Mouse (Mus musculus): ENCODE data around the gene Cxcl2. TPM values are rescaled to one million over a fixed set of nuclear protein-coding genes. Genes with fewer than 3 reads are reported as not detected.
A peak's percentile ranks its signal among the peaks of the same experiment; 100 is the strongest.

Gene Cxcl2
- polyA plus RNA-seq, 1 experiment from 2014 or later: not detected

- Histone ChIP-seq H3K9ac (no peak overlapping the region), H3K27ac (replicated peaks) (no peak overlapping the region), H3K27me3 (replicated peaks) (no peaks in the 10 kb centered on the region), H3K36me3 (no peaks in the 10 kb centered on the region), H3K4me1 (peaks cover 19% of the 10 kb centered on the region), H3K9me3 (no peaks in the 10 kb centered on the region), H3K4me3 (no peak overlapping the region), H3K4me2 (no peak overlapping the region)
- 60% methylated on average over 3 of the region's 3 CpGs for WGBS
- ATAC-seq (ENCODE audit: extremely low read depth, insufficient number of reproducible peaks, low FRiP score, low TSS enrichment): no peak
Measured at GRCm38 (mm10) chr5:90879307-90880014, 24.2 kb upstream of the Cxcl2 start.

DNA sequence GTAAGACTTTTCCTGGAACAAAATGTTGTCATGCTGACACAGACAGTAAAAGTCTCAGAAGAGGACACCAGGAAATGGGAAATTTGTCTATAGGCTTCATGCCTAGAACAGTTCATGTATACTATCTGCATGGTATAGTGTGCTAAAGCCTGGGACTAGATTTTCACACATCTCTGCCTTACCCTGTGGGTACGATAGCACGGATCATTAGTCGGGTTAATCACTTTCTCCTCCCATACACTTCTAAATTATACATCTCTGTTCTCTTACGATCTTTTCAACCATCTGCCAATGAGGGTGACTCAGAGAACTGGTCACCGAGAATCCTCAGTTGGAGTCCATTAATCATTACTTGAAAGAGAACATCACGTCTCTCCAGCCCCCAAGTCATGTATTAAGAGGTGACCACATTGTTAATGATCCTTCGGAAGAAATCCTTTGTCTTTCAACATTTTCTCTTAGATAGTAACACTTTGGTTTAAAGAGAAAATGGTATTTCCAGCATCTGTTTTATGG lies 23.3 kb upstream of the Cxcl2 start:
- H3K27me3 ChIP-seq (replicated peaks): no peaks in the 10 kb centered on the region
- H3K9ac ChIP-seq: no peak overlapping the region
- WGBS: 91% methylated on average over 7 of the region's 7 CpGs
- H3K4me1 ChIP-seq: peaks cover 27% of the 10 kb centered on the region
- H3K36me3 ChIP-seq: no peaks in the 10 kb centered on the region
- H3K27ac ChIP-seq (replicated peaks): no peak overlapping the region
- no peaks in the 10 kb centered on the region for H3K9me3 ChIP-seq
- H3K4me2 ChIP-seq: no peak overlapping the region
- ATAC-seq (ENCODE audit: extremely low read depth, insufficient number of reproducible peaks, low FRiP score, low TSS enrichment): no peak
- H3K4me3 ChIP-seq: no peak overlapping the region

DNA sequence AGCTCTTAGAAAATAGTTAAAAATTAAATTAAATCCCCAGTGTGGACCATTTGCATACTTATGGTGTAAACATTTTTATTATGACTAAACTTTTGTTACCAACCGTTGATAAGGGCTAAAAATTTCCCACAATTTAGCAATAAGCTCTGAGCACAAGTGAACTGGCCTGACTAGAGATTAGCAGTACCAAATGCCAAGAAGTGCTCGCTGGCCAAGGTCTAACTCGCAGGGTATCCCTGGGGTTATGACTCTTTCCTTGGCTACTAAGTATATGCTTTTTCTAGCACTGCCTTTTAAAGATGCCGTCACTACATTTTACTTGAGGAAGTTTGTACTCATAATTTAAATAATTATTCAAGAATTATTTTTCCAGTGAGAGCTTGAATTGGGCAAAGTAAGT lies 22.6 kb upstream of the Cxcl2 start:
- Histone ChIP-seq H3K4me3 (no peak overlapping the region), H3K27me3 (replicated peaks) (no peaks in the 10 kb centered on the region), H3K36me3 (no peaks in the 10 kb centered on the region), H3K4me1 (peaks cover 24% of the 10 kb centered on the region), H3K9me3 (no peaks in the 10 kb centered on the region), H3K4me2 (no peak overlapping the region), H3K9ac (no peak overlapping the region), H3K27ac (replicated peaks) (no peak overlapping the region)
- no peak for ATAC-seq (ENCODE audit: extremely low read depth, insufficient number of reproducible peaks, low FRiP score, low TSS enrichment)
- WGBS: 73% methylated on average over 4 of the region's 4 CpGs

DNA sequence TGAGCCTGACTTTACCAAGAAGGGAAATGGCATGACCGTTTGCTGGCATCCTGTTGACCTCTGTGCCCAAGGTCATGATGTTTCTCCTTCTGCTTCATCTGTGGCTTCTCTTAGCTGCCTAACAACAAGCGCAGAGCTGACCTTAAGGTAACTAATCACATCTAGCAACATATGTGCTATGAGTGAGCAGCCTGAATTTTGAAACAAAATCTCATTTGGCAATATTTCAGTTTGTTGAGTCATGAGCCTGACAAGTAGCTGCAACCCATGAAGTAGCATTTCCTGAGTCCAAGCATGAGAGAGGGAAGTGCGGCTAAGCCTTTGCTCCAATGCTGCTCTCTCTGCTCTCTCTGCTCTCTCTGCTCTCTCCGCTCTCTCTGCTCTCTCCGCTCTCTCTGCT lies 22.0 kb upstream of the Cxcl2 start:
- Histone ChIP-seq H3K9me3 (no peaks in the 10 kb centered on the region), H3K27ac (replicated peaks) (no peak overlapping the region), H3K4me3 (no peak overlapping the region), H3K4me1 (peaks cover 17% of the 10 kb centered on the region), H3K36me3 (no peaks in the 10 kb centered on the region), H3K4me2 (no peak overlapping the region), H3K9ac (no peak overlapping the region), H3K27me3 (replicated peaks) (no peaks in the 10 kb centered on the region)
- WGBS: 93% methylated on average over 5 of the region's 5 CpGs
- no peak for ATAC-seq (ENCODE audit: extremely low read depth, insufficient number of reproducible peaks, low FRiP score, low TSS enrichment)

DNA sequence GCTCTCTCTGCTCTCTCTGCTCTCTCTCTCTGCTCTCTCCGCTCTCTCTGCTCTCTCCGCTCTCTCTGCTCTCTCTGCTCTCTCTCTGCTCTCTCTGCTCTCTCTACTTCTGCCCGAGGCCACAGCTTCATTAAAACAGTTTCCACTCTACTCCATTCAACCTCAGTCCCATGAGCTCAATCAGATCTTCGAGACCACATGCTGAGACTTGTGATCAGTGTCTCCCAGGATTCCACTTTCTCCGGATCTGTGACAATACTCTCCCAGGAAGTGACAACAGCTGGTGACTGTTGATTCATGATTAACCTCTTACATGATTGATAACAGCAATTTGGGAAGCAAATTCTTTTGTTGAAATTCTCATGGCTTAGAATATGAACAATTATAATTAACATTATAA lies 21.5 kb upstream of the Cxcl2 start:
- Histone ChIP-seq H3K4me1 (peaks cover 12% of the 10 kb centered on the region), H3K4me2 (no peak overlapping the region), H3K27ac (replicated peaks) (no peak overlapping the region), H3K4me3 (no peak overlapping the region), H3K9me3 (no peaks in the 10 kb centered on the region), H3K27me3 (replicated peaks) (no peaks in the 10 kb centered on the region), H3K36me3 (no peaks in the 10 kb centered on the region), H3K9ac (no peak overlapping the region)
- no peak for ATAC-seq (ENCODE audit: extremely low read depth, insufficient number of reproducible peaks, low FRiP score, low TSS enrichment)
- WGBS: 82% methylated on average over 5 of the region's 5 CpGs

DNA sequence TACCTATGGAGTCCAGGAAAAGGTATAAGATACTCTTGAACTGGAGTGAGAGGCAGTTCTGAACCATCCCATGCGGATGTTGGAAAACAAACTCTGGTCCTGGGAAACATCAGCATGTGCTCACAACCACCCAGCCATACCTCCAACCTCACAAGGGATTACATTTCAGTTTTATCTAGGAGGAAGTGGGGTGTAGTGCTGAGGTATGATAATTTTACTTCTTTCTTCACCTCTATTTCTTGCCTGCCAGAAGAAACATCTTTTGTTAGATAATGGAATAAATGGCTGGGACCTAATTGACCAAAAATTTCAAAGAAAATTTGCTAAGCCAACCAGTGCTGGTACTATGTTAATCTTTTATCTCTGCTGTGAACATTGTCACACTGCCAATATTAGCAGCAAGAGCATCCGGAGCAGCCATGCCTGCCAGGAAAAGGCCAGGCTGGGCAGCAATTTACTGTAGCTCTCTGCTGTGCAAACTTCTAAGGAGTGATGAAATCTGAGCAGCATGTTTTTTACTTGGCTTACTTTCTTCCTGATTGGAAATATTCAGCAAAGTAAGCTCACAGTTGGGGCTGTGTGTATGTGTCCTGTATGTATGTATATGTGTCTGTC lies 18.9 kb upstream of the Cxcl2 start:
- Histone ChIP-seq H3K27me3 (replicated peaks) (peaks cover 3% of the 10 kb centered on the region; the same call in 1 of the 2 replicates), H3K4me2 (no peak overlapping the region), H3K27ac (replicated peaks) (0 out of 2 replicates have a peak overlapping the region, but pooled peaks have one; percentile 5), H3K9ac (no peak overlapping the region), H3K4me3 (no peak overlapping the region), H3K36me3 (no peaks in the 10 kb centered on the region), H3K9me3 (no peaks in the 10 kb centered on the region), H3K4me1 (peaks cover 18% of the 10 kb centered on the region)
- WGBS: 29% methylated on average over 2 of the region's 2 CpGs
- ATAC-seq (ENCODE audit: extremely low read depth, insufficient number of reproducible peaks, low FRiP score, low TSS enrichment): no peak

DNA sequence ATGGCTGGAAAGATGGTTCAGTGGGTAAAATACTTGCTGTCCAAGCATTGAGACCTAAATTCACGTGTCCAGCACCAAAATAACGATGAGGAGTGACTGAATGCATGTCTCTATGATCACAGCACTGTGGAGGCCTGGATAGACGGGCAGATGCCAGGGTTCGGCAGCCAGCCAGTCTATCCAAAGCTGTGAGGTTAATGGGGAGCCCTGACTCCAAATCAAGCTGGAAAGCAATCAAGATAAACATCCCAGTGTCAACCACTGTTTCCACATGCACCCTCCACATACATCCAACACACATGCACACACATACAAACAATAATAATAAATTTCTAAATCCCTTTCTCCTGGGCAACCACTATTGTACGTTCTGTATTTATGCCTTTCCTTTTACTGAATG lies 15.0 kb upstream of the Cxcl2 start:
- no peak for ATAC-seq (ENCODE audit: extremely low read depth, insufficient number of reproducible peaks, low FRiP score, low TSS enrichment)
- H3K4me3 ChIP-seq: no peak overlapping the region

DNA sequence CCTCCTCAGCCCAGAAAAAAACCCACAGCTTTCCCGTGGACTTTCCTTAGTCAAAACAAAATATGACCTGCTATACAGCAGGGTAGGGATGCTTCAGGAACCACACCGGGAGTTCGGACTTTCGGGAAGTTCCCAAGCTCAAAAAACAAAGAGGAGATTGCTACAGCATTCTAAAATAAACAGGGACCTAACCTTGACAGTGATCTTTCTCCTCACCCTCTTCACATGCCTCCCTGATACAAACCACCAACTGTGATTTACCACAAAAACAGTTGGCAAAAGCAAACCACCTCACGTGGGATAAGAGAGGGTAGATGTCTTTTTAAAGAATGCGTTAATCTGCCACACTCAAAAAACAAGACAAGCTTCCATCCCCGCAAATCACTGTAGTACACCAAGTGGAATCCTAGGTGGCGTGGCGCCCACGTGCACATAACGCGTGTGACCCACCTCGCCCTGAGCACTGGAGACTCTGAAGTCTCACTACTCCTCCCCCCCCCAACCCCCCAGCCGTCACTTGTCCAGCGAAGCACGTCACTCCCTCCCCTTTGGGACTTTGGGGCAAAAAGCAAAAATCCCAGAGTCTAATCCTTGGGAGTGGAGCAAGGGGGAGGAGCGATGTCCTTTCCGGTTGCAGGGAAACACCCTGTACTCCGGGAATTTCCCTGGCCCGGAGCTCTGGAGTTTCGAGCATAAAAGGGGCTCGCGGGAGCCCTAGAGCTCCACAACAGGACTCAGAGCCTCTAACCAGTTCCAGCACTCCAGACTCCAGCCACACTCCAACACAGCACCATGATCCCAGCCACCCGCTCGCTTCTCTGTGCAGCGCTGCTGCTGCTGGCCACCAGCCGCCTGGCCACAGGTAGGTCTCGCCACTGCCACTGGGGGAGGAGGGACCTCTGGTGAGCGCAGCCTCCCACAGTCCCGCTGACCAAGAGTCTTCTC lies 12.9 kb upstream of the Cxcl2 start, which contains the start of gene Cxcl1:
Gene Cxcl1, plus strand, starts transcription at position 723 of the 945 bp plus-strand sequence.
- peaks cover 6% of the 10 kb centered on the region; the same call in 1 of the 2 replicates for H3K27me3 ChIP-seq (replicated peaks)
- 8% methylated on average over 30 of the region's 30 CpGs for WGBS
- H3K4me3 ChIP-seq: peak within 1 kb of the TSS; percentile 60
- no peaks in the 10 kb centered on the region for H3K36me3 ChIP-seq
- H3K9ac ChIP-seq: peak within 1 kb of the TSS; percentile 81
- no peaks in the 10 kb centered on the region for H3K9me3 ChIP-seq
- H3K4me1 ChIP-seq: peaks cover 16% of the 10 kb centered on the region
- H3K27ac ChIP-seq (replicated peaks): no peak within 1 kb of the TSS
- H3K4me2 ChIP-seq: peak within 1 kb of the TSS; percentile 85
- no peak for ATAC-seq (ENCODE audit: extremely low read depth, insufficient number of reproducible peaks, low FRiP score, low TSS enrichment)

More for the DNA sequence above, 15.0 kb upstream of the Cxcl2 start:
- WGBS: 74% methylated on average over 5 of the region's 5 CpGs
- H3K27me3 ChIP-seq (replicated peaks): peaks cover 6% of the 10 kb centered on the region; the same call in 1 of the 2 replicates
- no peak overlapping the region for H3K27ac ChIP-seq (replicated peaks)
- H3K9ac ChIP-seq: no peak overlapping the region
- no peaks in the 10 kb centered on the region for H3K9me3 ChIP-seq
- no peaks in the 10 kb centered on the region for H3K36me3 ChIP-seq
- H3K4me2 ChIP-seq: no peak overlapping the region
- peaks cover 27% of the 10 kb centered on the region for H3K4me1 ChIP-seq

DNA sequence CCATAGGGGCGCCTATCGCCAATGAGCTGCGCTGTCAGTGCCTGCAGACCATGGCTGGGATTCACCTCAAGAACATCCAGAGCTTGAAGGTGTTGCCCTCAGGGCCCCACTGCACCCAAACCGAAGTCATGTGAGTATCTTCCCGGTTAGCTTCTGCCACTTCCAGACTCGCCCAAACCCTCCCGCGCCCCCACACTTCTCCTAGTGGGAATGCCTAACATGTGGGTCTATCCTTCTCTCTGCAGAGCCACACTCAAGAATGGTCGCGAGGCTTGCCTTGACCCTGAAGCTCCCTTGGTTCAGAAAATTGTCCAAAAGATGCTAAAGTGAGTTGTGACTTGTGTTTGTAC lies 12.2 kb upstream of the Cxcl2 start:
- no peak overlapping the region for H3K27ac ChIP-seq (replicated peaks)
- no peak for ATAC-seq (ENCODE audit: extremely low read depth, insufficient number of reproducible peaks, low FRiP score, low TSS enrichment)
- 27% methylated on average over 10 of the region's 10 CpGs for WGBS

DNA sequence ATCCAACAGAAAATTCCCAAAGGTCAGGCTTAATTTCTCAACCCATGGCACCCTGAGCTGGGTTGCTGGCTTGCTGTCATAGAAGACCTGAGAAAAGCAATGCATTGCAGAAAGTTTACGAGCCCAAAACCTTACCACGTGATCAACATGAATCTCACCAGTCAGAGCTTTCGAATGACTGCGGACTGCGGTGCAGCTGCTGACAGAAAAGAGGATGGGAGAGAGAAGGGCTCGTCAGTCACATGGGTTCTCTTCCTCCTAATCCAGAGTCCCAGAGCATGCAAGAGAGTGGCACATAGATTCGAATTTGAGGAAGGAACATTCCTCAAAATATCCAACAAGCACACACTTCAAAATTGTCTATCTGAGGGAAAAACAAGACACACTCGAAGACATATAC lies 9.4 kb upstream of the Cxcl2 start:
- no peak overlapping the region for H3K4me2 ChIP-seq
- 0 out of 2 replicates have a peak, but pooled peaks cover 3% of the 10 kb centered on the region for H3K27me3 ChIP-seq (replicated peaks)
- H3K9ac ChIP-seq: no peak overlapping the region
- ATAC-seq (ENCODE audit: extremely low read depth, insufficient number of reproducible peaks, low FRiP score, low TSS enrichment): no peak
- no peaks in the 10 kb centered on the region for H3K9me3 ChIP-seq
- H3K4me1 ChIP-seq: peaks cover 17% of the 10 kb centered on the region
- no peak overlapping the region for H3K27ac ChIP-seq (replicated peaks)
- 66% methylated on average over 8 of the region's 8 CpGs for WGBS
- H3K36me3 ChIP-seq: no peaks in the 10 kb centered on the region
- no peak overlapping the region for H3K4me3 ChIP-seq

More for the DNA sequence above, 12.2 kb upstream of the Cxcl2 start:
- Histone ChIP-seq H3K27me3 (replicated peaks) (peaks cover 6% of the 10 kb centered on the region; the same call in 1 of the 2 replicates), H3K9me3 (no peaks in the 10 kb centered on the region), H3K36me3 (no peaks in the 10 kb centered on the region), H3K4me3 (peak overlapping the region; percentile 60), H3K4me2 (peak overlapping the region; percentile 85), H3K4me1 (peaks cover 16% of the 10 kb centered on the region), H3K9ac (peak overlapping the region; percentile 81)

DNA sequence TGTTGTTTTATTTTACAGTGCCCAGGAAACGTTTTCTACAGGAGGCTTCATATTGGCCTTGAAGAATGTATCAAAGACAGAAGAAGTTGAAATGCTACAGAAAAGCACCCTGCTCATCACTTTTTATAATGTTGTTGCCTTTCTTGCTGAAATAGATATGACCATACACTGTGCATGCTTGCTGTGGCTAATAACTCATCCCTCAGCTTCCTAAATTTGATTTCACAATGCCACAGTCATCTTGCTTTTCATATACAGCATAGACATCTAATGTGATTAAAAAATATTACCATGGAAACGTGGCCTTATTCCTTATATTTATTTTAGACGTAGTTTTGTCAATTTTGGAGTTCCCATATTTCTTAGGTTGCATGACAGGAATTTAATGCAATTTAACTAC lies 6.2 kb upstream of the Cxcl2 start:
- Histone ChIP-seq H3K36me3 (no peaks in the 10 kb centered on the region), H3K4me3 (no peak overlapping the region), H3K27me3 (replicated peaks) (no peaks in the 10 kb centered on the region), H3K9ac (no peak overlapping the region), H3K4me1 (0 out of 2 replicates have a peak, but pooled peaks cover 7% of the 10 kb centered on the region), H3K27ac (replicated peaks) (no peak overlapping the region), H3K4me2 (no peak overlapping the region), H3K9me3 (no peaks in the 10 kb centered on the region)
- WGBS: 55% methylated on average over 3 of the region's 3 CpGs
- ATAC-seq (ENCODE audit: extremely low read depth, insufficient number of reproducible peaks, low FRiP score, low TSS enrichment): no peak
